Mouse (Mus musculus) left cerebral cortex, postnatal 4 days (tissue): ENCODE data around the gene Dusp10. TPM values are rescaled to one million over a fixed set of nuclear protein-coding genes. Genes with fewer than 3 reads are reported as not detected.

Experiments
- DNase-seq: peaks from one replicate; pipeline ENCODE4 v3.0.0-alpha.2; 2022
- intact Hi-C: fragments of 180-260 bp; cut with DNase I; formaldehyde crosslinking; loops from one replicate; pipeline ENCODE4 v1.15.1; 2025
- total RNA-seq, 2 experiments: library from RNA; stranded (reverse); gene quantifications; 2 replicates each; pipeline ENCODE4 v1.2.3; 2021

The Dusp10 gene
- 1 to 10 TPM; 3.4 to 4.2 TPM for total RNA-seq

GRCm38 (mm10) chr1:184013106-184013505, at the start of gene Dusp10:
TSS of gene Dusp10 (plus strand) at chr1:184013302.
- no peak for DNase-seq

DNA sequence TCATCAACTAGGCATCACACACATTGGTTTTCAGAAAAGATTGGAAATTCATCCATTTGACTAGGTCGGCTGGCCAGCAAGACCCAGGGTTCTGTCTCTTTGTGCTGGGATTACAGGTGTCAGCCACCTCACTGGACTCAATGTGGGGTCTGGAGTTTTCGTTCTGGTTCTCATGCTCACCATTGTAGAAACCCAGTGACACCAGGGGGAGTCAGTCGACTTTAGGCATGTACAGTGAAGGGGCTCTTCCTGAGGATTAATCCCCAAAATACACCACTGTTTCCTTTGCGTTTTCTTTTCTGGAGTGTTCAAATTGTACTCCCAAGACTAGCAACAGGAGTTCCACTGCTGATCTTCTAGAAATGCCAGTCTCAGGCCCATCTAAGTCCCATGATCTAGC, 47.8 kb upstream of the Dusp10 start:
- intact Hi-C loops, result no loop called here
- DNase-seq, result no peak

More at GRCm38 (mm10) chr1:184013106-184013505, at the start of gene Dusp10:
- intact Hi-C loops, result no loop called here

- no peak for DNase-seq
- intact Hi-C loops, result no loop called here
Observed at GRCm38 (mm10) chr1:183969265-183969664, 43.8 kb upstream of the Dusp10 start.

GRCm38 (mm10) chr1:183979814-183980243, 33.3 kb upstream of the Dusp10 start:
- no peak for DNase-seq
- intact Hi-C loops, result no loop called here

- intact Hi-C loops, result no loop called here
- DNase-seq, result peak; percentile 19
Observed at GRCm38 (mm10) chr1:183982108-183982507, 31.0 kb upstream of the Dusp10 start.

DNA sequence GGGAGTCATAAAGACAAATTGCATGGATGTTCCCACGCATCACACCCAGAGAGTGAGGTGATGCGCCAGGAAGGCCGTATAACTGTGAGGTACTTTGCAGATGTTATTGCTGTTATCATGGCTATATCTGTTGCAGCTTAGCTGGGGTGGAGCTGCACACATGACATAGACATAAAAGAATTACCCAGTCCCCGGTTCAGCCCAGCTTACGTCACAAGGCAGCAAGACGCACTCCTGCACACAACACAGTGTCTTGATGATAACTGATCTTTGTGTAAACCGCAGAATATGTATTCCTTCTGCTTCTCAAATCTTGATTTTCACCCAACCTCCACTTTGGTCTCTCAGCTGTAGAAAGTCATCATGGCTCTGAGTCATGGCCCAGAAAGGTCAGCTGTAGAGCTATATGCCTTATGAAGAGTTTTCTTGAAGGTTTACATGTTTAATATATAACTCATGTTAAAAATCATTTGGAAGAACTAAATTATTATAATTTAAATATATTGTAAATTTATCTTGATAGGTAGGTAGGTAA, 25.3 kb upstream of the Dusp10 start:
- DNase-seq, result no peak

GRCm38 (mm10) chr1:183991921-183992320, 21.2 kb upstream of the Dusp10 start:
- intact Hi-C loops, result no loop called here
- DNase-seq, result no peak

More for the DNA sequence above, 25.3 kb upstream of the Dusp10 start:
- intact Hi-C loops, result no loop called here

DNA sequence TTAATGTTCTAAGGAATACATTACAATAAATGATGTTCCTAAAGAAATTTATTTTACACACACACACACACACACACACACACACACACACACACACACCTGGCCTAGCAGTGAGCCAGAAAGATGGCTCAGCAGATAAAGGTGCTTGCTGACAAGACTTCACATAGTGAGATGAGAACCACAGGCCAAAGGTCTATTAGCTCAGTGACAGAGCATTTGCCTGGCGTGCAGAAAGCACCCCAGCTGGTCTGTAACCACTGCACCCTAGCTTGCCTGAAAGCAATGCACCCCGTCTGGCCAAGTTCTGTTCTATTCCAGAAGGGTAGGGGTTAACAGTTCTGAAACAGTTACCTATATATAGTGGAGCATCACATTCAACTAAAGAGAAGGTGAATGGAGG, 15.9 kb upstream of the Dusp10 start:
- DNase-seq, result no peak
- intact Hi-C loops, result no loop called here

- DNase-seq, result no peak
- intact Hi-C loops, result no loop called here
Observed at GRCm38 (mm10) chr1:184002470-184002869, 10.6 kb upstream of the Dusp10 start.

DNA sequence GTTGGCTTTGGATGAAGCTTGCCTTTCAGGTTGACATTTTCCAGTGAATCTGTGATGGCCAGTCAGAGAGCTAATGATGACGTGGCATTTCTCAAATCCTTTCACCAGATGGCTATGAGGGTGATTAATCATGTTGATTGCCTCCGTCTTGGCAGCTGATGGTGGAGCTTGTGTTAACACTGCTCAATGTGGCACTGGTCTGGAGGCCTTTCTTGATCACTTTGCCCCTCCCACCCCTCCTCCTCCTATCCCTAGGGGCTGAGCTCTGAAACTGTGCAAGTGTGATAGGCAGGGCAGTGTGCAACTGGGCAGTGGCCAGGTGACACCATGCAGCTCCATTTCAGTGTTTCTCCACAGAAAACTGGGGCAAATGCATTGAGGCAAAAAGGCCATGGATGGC, 8.8 kb upstream of the Dusp10 start:
- DNase-seq, result no peak
- intact Hi-C loops, result no loop called here

GRCm38 (mm10) chr1:184005315-184006058, 7.6 kb upstream of the Dusp10 start:
- intact Hi-C loops, result no loop called here
- DNase-seq, result no peak

- no peak for DNase-seq
- intact Hi-C loops, result no loop called here
Observed at GRCm38 (mm10) chr1:184006086-184006485, 7.0 kb upstream of the Dusp10 start.

GRCm38 (mm10) chr1:184011311-184011710, 1.8 kb upstream of the Dusp10 start:
- intact Hi-C loops, result no loop called here

DNA sequence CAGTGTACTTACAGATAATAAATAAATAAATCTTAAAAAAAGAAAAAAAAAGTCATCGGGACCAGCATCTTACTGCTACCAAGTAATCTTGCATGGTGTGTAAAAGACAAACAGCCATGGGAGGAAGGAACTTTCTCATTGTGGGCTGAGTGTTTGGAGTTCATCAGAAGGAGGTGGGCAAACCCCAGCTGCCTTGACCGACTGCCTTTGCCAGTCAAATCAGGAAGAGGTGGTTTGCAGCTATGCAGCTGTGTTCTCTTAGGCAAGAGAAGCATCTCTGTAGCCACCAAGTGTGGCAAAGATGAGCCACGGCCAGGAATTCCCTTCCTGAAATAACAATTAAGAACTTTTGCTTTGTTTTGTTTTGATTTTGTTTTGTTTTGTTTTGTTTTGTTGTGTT, 989 bp downstream of the Dusp10 start:
- no peak for DNase-seq
- intact Hi-C loops, result no loop called here

More at GRCm38 (mm10) chr1:184011311-184011710, 1.8 kb upstream of the Dusp10 start:
- no peak for DNase-seq

DNA sequence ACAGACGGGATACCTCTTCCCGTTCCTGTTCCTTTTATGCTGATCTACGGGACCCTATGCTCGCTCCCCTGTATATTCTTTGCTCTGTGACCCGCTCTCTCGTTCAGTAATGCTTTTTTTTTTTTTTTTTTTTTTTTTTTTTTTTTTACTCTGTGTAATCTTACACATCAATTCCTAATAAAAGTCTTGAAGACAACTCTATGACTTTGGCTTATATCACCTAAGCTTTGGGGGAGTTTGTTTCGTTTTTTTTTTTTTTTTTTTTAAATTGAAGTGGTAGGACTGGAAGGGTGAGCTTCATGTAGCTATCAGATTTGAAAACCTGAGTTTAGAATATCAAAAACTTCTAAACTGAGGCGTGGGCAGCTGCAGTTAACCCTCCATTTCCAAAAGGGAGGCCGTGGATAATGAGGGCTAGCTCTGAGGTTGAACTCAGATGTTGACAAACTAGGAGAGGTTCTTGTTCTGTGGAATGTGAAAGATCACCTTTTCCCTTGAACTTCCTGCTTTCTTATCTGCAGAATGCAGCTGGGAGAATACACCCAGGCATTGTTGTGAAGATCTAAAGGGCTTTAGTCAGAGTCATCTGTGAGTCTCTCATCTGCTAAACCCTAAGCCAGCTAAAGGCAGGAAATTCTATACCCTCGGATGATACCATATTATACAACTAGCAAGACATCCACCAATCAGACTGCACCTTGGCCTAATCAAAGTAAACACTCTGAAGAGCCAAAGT, 3.1 kb downstream of the Dusp10 start:
- intact Hi-C loops, result no loop called here

DNA sequence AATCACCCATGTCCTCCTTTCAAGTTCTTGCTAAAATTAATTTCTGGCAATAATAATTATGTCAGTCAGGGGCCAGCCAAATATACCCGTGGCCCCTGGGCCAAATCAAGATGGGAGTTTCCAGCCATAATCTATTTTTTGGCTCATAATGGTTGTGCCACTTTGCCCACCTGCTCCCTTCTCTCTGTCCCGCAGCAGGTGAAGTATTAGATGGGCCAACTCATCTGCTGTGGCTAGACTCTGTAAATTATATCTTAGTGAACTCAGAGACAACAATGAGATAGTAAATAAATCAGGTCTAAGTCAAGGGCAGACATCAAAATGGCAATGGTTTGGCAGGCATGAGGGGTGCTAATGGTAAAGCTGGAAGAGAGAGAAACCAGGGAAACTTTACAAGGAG, 4.5 kb downstream of the Dusp10 start:
- intact Hi-C loops, result no loop called here
- DNase-seq, result no peak

More for the DNA sequence above, 3.1 kb downstream of the Dusp10 start:
- no peak for DNase-seq

DNA sequence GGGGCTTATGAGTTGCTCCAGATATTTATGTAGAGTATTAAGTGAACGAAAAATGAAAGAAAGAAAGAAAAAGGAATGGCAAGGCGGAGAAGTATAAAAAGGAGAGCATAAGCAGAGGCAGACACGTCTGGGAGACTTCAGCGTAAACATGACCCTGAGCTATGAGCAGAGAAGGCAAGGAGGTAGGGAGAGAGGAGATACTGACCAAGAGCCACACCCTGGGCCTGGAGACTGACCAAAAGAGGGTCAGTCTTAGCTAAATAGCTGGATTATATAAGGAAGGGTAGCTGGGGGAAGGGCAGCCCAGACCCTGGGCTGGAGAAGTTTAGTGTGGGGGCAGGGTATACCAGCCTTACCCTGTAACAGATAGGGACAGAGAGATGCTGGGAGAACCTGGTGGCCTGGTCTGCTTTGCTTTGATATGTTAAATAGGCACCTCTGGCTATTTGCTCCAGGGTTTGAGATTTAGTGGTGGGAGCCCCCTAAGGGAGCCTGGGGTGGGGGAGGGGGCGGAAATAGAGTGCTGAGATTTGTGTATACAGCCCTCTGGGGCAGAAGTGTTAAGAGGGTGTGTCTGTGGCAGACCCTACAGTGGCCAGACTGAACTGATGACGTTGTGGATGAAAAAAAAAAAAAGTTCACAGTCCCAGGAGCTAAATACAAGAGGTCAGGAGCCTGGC, 6.1 kb downstream of the Dusp10 start:
- intact Hi-C loops, result no loop called here
- no peak for DNase-seq

DNA sequence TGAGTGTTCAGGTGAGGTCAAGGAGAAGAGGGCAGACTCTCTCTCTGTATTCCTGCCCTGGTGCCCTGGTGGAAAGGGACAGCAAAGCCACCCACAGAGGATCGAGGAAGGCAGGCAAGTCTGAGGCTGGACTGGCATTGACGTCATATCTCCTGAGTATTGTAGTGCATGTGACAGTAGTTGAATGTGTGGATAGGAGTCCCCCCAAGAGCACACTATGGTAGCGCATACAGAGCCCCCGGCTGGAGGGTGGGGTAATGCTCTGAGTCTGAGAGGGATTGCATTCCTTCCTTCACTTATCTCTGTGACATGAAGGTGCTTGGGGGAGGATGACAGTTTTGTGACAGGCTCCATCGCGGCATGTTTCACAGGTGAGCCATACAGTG, 6.6 kb downstream of the Dusp10 start:
- intact Hi-C loops, result no loop called here
- no peak for DNase-seq

DNA sequence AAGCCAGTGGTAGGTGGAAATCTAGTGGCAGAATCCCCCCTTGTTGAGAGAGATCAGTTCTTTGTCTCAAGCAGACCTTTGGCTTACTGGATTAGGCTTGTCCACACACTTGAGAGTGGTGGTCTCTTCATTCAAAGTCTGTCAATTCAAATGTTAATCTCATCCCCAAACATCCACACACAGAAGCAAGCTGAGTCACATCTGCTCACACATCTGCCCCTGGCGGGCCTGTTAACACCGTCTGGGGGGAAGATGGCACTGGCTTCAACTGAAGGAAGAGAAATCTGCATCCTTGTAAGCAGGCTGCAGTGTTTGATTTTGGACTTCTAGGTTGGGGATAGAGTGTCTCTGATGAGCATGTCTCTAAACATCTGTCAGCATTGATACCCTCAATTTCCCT, 10.9 kb downstream of the Dusp10 start:
- no peak for DNase-seq
- intact Hi-C loops, result no loop called here

- no peak for DNase-seq
- intact Hi-C loops, result no loop called here
Observed at GRCm38 (mm10) chr1:184024631-184025030, 11.5 kb downstream of the Dusp10 start.

GRCm38 (mm10) chr1:184025079-184025478, 12.0 kb downstream of the Dusp10 start:
- intact Hi-C loops, result no loop called here
- no peak for DNase-seq
